In genomic region chr1:127459015-127459451, GRCm38 (mm10) we compare ENCODE assay signal across 8 mouse cellular contexts.
DNase-seq lines count a peak whose midpoint lies in the region; ATAC-seq and TF ChIP-seq lines count a peak whose summit lies in the region.

No protein-coding gene starts in this region.

- no peak overlapping the region for H3K9ac ChIP-seq in lung, embryonic 14.5 days

- H3K9me3 ChIP-seq in E14TG2a.4 (ENCODE audit: low read length): no peaks in the 10 kb centered on the region
- H3K9me3 ChIP-seq in embryonic facial prominence, embryonic 10.5 days: no peaks in the 10 kb centered on the region
- H3K9me3 ChIP-seq in lung, embryonic 14.5 days (ENCODE audit: low read depth, low read length): no peaks in the 10 kb centered on the region

- no peak overlapping the region for H3K4me3 ChIP-seq in E14TG2a.4 (replicated peaks; ENCODE audit: low read length)
- H3K4me3 ChIP-seq in embryonic facial prominence, embryonic 10.5 days: no peak overlapping the region
- H3K4me3 ChIP-seq in lung, embryonic 14.5 days (ENCODE audit: low read depth, low read length): no peak overlapping the region

- H3K4me2 ChIP-seq in lung, embryonic 14.5 days: no peak overlapping the region

- peaks cover 24% of the 10 kb centered on the region for H3K4me1 ChIP-seq in E14TG2a.4 (replicated peaks; ENCODE audit: low read depth, low read length)
- H3K4me1 ChIP-seq in embryonic facial prominence, embryonic 10.5 days: peaks cover 13% of the 10 kb centered on the region
- H3K4me1 ChIP-seq in lung, embryonic 14.5 days (ENCODE audit: insufficient read depth): no peaks in the 10 kb centered on the region

- peak; percentile 84 for ATAC-seq in lung, embryonic 14.5 days (ENCODE audit: insufficient read depth)
- ATAC-seq in activated CD4-positive, CD25-positive, alpha-beta regulatory T cell, adult 4 months: no peak

- peak; percentile 69 for DNase-seq in adrenal gland, postnatal 14 days
- DNase-seq in embryonic facial prominence, embryonic 10.5 days (ENCODE audit: low spot score): peak; percentile 75
- peak; percentile 59 to 63 for DNase-seq in heart, postnatal 36 days
- peak; percentile 74 to 77 for DNase-seq in kidney, postnatal 36 days
- DNase-seq in lung, embryonic 14.5 days: peak; percentile 90
- DNase-seq in ovary, postnatal 36 days (ENCODE audit: low spot score): peak; percentile 33

- H3K27ac ChIP-seq in embryonic facial prominence, embryonic 10.5 days (replicated peaks): peak overlapping the region; percentile 77
- H3K27ac ChIP-seq in lung, embryonic 14.5 days (ENCODE audit: low read depth): no peak overlapping the region

- no peaks in the 10 kb centered on the region for H3K27me3 ChIP-seq in E14TG2a.4 (ENCODE audit: insufficient read depth, low read length)
- H3K27me3 ChIP-seq in embryonic facial prominence, embryonic 10.5 days (replicated peaks; ENCODE audit: low read depth, poor library complexity, severe bottlenecking): no peaks in the 10 kb centered on the region
- H3K27me3 ChIP-seq in lung, embryonic 14.5 days (ENCODE audit: insufficient read depth, low read length): no peaks in the 10 kb centered on the region

- TF ChIP-seq CTCF in E14TG2a.4 (conservative IDR thresholded peaks at IDR 0.05; ENCODE audit: low read length): peak; percentile 54
- peak; percentile 85 for TF ChIP-seq CTCF in lung, embryonic 14.5 days (IDR thresholded peaks at IDR 0.05; ENCODE audit: low read depth)

- WGBS in embryonic facial prominence, embryonic 10.5 days: 10% methylated on average over 6 of the region's 6 CpGs
- WGBS in lung, embryonic 14.5 days: 11% methylated on average over 6 of the region's 6 CpGs

- peaks cover 4% of the 10 kb centered on the region; the same call in 1 of the 2 replicates for H3K36me3 ChIP-seq in E14TG2a.4 (ENCODE audit: insufficient read depth, low read length)
- peaks cover 4% of the 10 kb centered on the region for H3K36me3 ChIP-seq in embryonic facial prominence, embryonic 10.5 days (replicated peaks)
- H3K36me3 ChIP-seq in lung, embryonic 14.5 days (ENCODE audit: insufficient read depth): peaks cover 14% of the 10 kb centered on the region; the same call in 1 of the 2 replicates

- intact Hi-C loops in heart, postnatal 36 days (cut with DNase I): loop anchor here (1.0 to 5.0 kb wide), 4 partner anchors 47 to 446 kb away; no protein-coding TSS in a partner anchor

Comparison
In these comparisons a context has a peak if more than half of its experiments do, and no peak if none do; other contexts are left out.
1. DNase-seq: peak in every context shown above with its lines; median percentile 90 in lung, embryonic 14.5 days; 76 in kidney, postnatal 36 days; 75 in embryonic facial prominence, embryonic 10.5 days; 69 in adrenal gland, postnatal 14 days; 61 in heart, postnatal 36 days; 33 in ovary, postnatal 36 days.